Mouse (Mus musculus): ENCODE data around the gene Adsl. TPM values are rescaled to one million over a fixed set of nuclear protein-coding genes. Genes with fewer than 3 reads are reported as not detected.
"Not testable (repeated sequence)": the region's sequence is repeated elsewhere in the genome, so short reads cannot be mapped to it uniquely, and the experiment has no call there.

Adsl gene
- total RNA-seq (2014; fragmentation: Nextera tagmentation) (76.2 and 78.8 TPM in 2 replicates), total RNA-seq (2017) (207 and 224 TPM in 2 replicates)

GRCm38 (mm10) chr15:80948145-80949135 is at the start of gene Adsl:
TSS of gene Adsl (plus strand) at chr15:80948490.
- peak; percentile 96 for ATAC-seq (replicated peaks; ENCODE audit: poor library complexity, severe bottlenecking)

DNA sequence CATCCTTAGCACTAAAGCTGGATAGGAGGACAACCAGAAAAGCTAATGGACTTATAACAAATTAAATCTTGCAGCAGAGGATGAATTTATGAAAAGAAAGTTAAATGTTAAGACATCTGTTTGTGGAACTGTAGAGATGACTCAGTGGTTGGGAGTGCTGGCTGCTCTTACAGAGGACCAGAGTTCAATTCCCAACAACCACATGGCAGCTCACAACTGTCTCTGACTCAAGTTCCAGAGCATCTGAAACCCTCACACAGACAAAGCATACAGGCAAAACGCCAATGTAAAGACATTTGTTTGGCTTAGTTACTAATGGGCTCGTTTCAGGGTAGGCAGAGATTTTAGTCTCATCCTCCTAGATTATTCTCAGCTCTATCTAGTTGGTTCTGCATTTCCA is 48.5 kb upstream of the Adsl start:
- ATAC-seq (replicated peaks; ENCODE audit: poor library complexity, severe bottlenecking): no peak

DNA sequence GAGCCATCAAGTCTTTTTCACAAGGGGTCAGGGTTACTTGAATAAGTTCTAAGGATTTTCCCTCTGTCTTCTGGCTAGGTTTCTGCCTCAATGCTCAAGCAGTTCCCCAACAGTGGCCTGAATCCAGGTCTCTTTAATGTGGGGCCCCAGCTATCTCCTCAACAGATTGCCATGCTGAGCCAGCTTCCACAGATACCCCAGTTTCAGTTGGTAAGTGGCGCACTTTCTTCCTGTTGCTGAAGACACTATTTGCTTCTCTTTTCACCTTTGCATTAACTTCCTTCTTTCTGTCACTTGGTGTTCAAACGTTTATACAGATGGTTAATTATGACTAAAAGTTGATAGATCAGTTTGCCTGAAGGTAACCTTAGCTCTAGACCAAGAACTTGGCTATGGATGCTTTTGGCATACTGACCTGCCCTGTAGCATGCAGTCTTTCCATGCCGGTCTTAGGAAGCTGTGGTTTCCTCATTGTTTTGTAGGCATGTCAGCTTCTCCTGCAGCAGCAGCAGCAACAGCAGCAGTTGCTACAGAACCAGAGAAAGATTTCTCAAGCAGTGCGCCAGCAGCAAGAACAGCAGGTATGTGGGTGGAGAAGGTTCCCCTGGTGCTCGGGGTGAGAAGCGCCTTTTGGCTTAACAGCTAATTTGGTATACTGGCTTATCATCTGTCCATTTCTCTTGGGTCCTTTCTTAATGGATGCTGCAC is 46.3 kb upstream of the Adsl start:
- peak; percentile 67 for ATAC-seq (replicated peaks; ENCODE audit: poor library complexity, severe bottlenecking)

DNA sequence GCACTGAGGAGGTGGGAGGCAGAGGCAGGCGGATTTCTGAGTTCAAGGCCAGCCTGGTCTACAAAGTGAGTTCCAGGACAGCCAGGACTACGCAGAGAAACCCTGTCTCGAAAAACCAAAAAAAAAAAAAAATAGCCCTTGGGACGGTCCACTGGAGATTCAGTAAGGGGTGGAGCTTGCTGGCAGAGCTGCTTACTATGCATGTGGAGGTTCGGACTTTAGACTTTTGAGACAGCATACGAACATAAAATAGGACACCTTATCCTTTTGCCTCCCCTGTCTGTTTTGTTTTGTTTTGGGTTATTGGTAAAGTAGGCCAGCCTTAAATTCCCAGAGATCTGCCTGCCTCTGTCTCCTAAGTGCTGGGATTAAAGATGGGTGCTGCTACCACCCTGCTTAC is 43.5 kb upstream of the Adsl start:
- not testable (repeated sequence) for ATAC-seq (replicated peaks; ENCODE audit: poor library complexity, severe bottlenecking)

DNA sequence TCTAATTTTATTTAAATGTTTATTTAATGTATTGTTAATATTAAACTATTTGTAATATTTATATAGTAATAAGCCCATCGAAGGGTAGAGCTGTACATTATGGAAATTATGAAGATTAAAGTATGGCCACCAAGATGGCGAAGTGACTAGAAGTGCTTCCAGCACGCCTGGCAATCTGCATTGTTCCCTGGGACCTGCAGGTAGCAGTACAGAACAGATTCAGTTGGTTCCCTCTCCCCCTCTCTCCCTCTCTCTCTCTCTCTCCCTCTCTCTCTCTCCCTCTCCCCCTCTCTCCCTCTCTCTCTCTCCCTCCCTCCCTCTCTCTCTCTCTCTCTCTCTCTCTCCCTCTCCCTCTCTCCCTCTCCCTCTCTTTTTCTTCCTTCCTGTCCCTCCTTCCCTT is 38.1 kb upstream of the Adsl start:
- ATAC-seq (replicated peaks; ENCODE audit: poor library complexity, severe bottlenecking): no peak

GRCm38 (mm10) chr15:80910790-80911531 is 37.3 kb upstream of the Adsl start:
- ATAC-seq (replicated peaks; ENCODE audit: poor library complexity, severe bottlenecking): no peak

DNA sequence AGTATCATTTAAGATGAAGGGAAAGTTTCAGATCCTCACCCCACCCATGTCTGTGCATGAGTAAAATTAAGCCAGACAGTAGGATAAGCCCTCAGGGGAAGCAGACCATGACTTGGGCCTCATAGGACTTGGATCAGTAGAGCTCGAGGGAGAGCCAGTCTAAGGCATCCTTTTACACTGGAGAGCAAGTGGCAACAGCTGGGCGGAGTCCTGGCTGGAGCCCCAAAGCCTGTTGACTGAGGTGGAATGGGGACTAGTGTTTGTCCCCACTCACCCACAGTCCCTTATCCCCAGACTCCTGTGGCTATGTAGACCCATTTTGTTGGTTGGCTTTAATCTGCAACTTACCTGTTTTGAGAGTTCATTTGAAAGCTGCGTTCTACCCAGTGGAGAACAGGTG is 36.1 kb upstream of the Adsl start:
- no peak for ATAC-seq (replicated peaks; ENCODE audit: poor library complexity, severe bottlenecking)

DNA sequence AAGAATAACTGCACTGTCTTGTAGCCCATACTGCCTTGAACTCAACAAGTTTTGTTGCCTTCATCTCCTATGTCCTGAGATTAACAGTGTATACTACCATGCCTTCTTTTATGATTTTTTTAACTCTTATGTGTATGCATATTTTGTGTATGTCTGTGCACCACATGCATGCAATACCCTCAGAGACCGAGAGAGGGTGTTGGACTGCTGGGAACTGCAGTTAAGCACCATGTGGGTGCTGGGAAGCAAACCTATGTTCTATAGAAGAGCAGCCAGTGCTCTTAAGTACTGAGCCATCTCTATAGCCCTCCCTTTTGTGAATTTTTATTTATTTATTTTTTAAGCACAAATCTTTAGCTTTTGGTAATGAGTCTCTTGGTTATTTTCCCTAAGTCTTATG is 34.5 kb upstream of the Adsl start:
- no peak for ATAC-seq (replicated peaks; ENCODE audit: poor library complexity, severe bottlenecking)

- no peak for ATAC-seq (replicated peaks; ENCODE audit: poor library complexity, severe bottlenecking)
These were observed 32.4 kb upstream of the Adsl start for GRCm38 (mm10) chr15:80915850-80916249.

DNA sequence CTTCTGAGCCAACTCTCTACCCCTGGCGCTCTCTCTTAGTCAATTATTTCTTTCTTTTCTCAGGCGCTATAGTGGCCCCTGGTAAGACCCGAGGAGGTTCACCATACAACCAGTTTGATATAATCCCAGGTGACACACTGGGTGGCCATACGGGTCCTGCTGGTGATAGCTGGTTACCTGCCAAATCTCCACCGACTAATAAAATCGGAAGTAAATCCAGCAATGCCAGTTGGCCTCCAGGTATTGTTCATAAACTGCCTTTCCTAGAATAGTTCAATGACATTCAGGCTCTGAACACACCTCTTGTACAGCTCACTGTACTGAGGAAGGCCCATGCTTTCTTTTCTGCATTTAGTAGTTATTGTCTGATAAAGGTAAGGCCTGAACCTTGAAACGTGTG is 31.7 kb upstream of the Adsl start:
- no peak for ATAC-seq (replicated peaks; ENCODE audit: poor library complexity, severe bottlenecking)

GRCm38 (mm10) chr15:80920346-80920745 is 27.9 kb upstream of the Adsl start:
- ATAC-seq (replicated peaks; ENCODE audit: poor library complexity, severe bottlenecking): no peak

DNA sequence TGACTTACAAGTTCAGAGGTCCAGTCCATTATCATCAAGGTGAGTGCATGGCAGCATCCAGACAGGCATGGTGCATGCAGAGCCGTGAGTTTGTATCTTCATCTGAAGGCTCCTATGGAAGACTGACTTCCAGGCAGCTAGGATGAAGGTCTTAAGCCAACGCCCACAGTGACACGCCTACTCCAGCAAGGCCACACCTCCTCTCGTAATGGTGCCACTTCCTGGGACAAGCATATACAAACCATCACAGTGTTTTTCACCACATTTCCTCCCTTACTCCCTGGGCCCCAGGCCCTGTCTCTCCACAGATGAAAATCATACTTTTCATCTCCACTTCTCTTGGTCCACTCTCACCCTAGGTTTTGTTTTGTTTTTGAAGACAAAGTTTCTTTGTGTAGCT is 26.5 kb upstream of the Adsl start:
- ATAC-seq (replicated peaks; ENCODE audit: poor library complexity, severe bottlenecking): no peak

DNA sequence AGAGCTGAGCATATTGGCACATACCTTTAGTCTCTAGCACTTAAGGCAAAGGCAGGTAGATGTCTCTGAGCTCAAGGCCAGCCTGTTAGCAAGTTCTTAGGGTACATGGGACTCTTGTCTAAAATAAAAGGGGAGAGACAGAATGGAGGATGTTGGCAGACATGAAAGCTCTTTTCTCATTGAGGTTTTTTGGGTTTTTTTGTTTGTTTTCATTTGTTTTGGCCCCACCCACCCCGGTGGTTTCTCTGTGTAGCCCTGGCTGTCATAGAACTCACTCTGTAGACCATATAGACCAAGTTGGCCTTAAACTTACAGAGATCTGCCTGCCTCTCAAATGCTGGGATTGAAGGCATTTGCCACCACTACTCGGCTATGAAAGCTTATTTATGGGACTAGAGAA is 24.1 kb upstream of the Adsl start:
- no peak for ATAC-seq (replicated peaks; ENCODE audit: poor library complexity, severe bottlenecking)

DNA sequence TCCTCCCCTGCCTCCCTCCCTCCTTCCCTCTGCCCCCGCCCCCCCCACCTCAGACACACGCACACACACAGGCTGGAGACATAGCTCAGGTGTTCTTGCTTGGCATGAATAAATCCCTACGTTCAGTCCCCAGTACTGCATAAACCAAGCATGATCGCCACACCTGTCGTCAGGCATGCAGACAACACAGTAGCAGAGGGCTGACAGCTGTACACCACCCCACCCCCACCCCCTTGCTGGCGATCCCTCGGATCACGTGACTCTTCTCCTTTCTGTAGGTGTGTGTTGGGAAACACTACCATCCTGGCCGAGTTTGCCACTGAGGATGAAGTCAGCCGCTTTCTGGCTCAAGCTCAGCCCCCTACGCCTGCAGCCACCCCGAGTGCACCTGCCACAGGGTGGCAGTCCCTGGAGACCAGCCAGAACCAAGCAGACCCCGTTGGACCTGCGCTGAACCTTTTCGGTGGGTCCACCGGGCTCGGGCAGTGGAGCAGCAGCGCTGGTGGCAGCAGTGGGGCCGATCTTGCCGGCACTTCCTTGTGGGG is 19.4 kb upstream of the Adsl start:
- ATAC-seq (replicated peaks; ENCODE audit: poor library complexity, severe bottlenecking): no peak

DNA sequence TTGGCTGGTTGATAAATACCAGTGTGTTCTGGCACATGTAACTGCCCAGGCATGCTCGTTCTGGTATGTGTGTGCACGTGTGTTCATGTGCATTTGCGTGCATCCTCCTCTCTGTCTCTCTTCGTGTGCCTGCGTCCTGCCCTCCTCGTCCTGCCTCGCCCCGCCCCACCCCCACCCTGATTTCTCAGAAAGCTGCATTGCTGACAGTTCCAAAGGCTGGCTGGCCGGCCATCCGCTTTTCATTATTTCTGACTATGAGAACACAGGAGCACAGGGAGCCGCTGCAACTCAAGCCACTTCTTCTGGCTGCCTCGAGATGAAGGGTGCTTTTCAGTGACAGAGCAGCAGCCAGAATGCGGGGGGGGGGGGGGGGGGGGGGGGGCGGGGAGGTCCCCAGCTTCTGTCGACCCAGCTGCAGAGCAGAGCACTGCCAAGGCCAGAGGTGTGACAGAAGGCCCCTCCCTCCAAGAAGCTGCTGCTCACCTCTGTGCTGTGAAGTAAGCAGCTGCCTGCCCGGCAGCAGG is 18.2 kb upstream of the Adsl start:
- no peak for ATAC-seq (replicated peaks; ENCODE audit: poor library complexity, severe bottlenecking)

- not testable (repeated sequence) for ATAC-seq (replicated peaks; ENCODE audit: poor library complexity, severe bottlenecking)
These were observed 17.5 kb upstream of the Adsl start for GRCm38 (mm10) chr15:80930676-80931320.

DNA sequence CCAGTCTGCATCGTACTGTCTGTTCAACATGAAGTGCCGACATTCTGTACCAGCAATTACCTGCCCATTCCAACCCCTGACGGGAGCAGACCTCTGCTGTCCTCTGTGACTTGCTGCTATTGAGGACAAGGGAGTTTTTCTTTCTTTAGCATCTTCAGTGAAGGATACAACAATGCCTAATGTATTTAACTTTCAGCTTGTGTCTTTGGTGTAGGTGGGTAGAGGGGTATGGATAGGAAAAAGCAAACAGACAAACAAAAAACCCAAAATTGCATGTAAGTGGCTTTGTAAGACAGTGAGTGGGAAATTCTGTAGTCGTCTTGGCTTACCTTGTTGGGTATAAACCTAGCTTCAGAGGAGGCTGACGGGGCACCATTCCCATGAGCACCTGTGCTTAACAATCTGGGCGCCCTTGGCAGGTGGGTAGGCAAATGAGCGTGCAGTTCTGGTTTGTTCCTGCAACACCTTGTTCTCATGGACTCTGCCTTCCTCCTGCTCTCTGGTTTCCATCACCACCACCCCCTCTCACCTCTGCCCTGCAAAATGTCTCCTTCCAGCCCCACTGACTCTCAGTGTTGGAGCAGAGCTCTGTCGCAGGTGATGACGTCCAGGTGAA is 16.8 kb upstream of the Adsl start:
- ATAC-seq (replicated peaks; ENCODE audit: poor library complexity, severe bottlenecking): no peak

- ATAC-seq (replicated peaks; ENCODE audit: poor library complexity, severe bottlenecking): no peak
These were observed 13.4 kb upstream of the Adsl start for GRCm38 (mm10) chr15:80934841-80935240.

DNA sequence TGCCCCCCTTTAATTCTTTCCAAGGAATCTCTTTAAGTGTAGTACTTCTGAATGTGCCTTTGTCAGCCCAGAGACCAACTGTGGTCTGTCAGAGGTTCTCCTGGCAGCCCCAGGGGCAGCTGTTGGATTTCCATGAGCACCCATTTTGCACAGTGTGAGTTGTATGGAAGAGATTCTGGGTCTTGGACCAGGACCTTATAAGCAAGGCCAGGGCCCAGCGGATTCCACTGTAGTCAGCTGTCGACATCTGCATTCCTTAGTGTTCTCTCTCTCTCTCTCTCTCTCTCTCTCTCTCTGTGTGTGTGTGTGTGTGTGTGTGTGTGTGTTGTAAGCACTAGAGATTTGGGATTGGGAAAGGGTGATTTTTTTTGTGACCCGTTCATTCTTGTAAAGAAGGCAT is 11.6 kb upstream of the Adsl start:
- no peak for ATAC-seq (replicated peaks; ENCODE audit: poor library complexity, severe bottlenecking)

All from granulocyte monocyte progenitor cell, adult 5-6 weeks (primary cell).